Mouse (Mus musculus): ENCODE measurements at regions not wholly inside any gene's neighbourhood (a gene's known extent, or its start where the extent isn't known, plus 50 kb on each side); places are given as distances from the start of the nearest gene placed in this dataset.

GRCm38 (mm10) chr1:47854372-47854771 is 961.7 kb upstream of the Slc39a10 start:
- DNase-seq = no peak

DNA sequence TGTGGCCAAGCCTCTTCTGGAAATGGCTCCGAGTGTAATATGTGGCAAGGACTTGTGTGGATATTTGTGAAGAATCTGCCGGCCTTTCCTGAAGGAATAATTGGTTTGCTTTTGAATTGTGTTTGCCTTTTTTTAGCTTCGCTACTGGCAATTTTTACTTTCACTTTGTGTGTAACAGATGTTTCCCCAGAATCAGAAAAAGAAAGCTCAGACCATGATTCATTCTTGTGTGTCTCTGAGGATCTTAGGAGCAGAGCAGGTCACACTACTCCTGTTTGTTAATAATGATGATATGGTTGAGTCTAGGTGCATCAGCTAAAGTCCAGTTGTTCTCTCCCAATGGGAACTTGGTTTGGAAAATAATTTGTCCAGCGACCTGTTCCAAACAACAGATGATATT is 961.3 kb upstream of the Slc39a10 start:
- DNase-seq = no peak

DNA sequence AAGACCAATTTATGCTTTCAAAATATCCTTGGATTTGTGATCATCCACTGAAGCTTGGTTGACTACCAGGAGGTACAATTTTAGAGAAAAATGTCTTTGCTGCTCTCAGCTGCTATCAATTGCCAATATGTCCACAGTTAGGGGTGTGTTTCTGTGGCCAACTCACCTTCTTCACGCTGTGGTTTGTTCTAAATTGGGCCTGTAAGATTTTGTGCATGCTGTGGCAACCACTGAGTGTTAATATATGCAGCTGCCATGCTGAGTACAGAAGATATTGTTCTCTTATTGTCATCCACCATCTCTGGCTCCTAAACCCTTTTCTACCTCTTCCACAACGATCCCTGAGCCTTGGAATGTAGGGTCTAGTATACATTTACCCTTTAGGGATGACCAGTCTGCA is 948.2 kb upstream of the Slc39a10 start:
- DNase-seq = peak; percentile 21

GRCm38 (mm10) chr1:47834072-47834471 is 941.4 kb upstream of the Slc39a10 start:
- DNase-seq = no peak

DNA sequence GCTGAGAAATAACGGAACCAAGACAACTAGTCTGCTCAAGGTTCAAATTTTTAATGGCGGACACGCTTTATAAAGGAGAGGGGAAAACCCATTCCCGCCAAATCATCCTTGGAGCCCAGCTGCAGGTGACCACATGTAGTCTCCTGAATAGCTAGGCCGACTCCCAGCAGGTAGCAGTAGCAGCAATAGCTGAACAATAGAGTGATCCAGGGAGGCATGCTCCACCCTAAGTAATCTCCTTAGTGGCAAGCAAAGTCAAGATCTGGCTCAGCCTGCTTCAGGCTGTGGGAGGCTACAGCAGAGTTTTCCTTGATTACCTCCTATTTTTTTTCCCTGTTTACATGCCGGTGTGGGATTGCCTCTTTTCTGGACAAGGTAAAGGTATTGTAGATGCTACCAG is 934.6 kb upstream of the Slc39a10 start:
- no peak for DNase-seq

- no peak for DNase-seq
Observed at GRCm38 (mm10) chr1:47809508-47809907, 916.9 kb upstream of the Slc39a10 start.

GRCm38 (mm10) chr1:47794763-47795162 is 902.1 kb upstream of the Slc39a10 start:
- no peak for DNase-seq
